Mouse (Mus musculus) kidney, adult 2 months (tissue): Measurements from ENCODE around the gene Krt13. TPM values are rescaled to one million over a fixed set of nuclear protein-coding genes. Genes with fewer than 3 reads are reported as not detected.

Source experiments
- DNase-seq: peaks from one replicate; pipeline ENCODE4 v3.0.0; 2021
- H3K27ac ChIP-seq: fragments of 200-500 bp; 2 replicates; pipeline ENCODE4 v1.5.1; 2012; ENCODE audit warnings: low read depth, low read length, control low read depth, inconsistent platforms; ENCODE audit not compliant: insufficient read depth
- H3K27me3 ChIP-seq: fragments of 200-500 bp; replicated peaks from 2 replicates; pipeline ENCODE4 v1.6.1; 2012; ENCODE audit warnings: mild to moderate bottlenecking, moderate library complexity, low read length, inconsistent platforms; ENCODE audit not compliant: control insufficient read depth, insufficient read depth
- H3K36me3 ChIP-seq: fragments of 200-500 bp; 2 replicates; pipeline ENCODE4 v1.6.1; 2012; ENCODE audit warnings: mild to moderate bottlenecking, moderate library complexity, low read length, inconsistent platforms; ENCODE audit not compliant: control insufficient read depth, insufficient read depth
- H3K4me1 ChIP-seq: fragments of 200-500 bp; 2 replicates; pipeline ENCODE4 v1.6.1; 2011; ENCODE audit warnings: low read length; ENCODE audit not compliant: control insufficient read depth, insufficient read depth
- H3K4me3 ChIP-seq: fragments of 200-500 bp; 2 replicates; pipeline ENCODE4 v1.5.1; 2011; ENCODE audit warnings: mild to moderate bottlenecking, low read depth, low read length, control low read depth; ENCODE audit not compliant: insufficient read depth
- CTCF ChIP-seq: fragments of 200-500 bp; conservative IDR thresholded peaks from 2 replicates; pipeline ENCODE4 v1.5.1; 2011; ENCODE audit warnings: low read depth, mild to moderate bottlenecking, control low read depth, low read length, moderate library complexity, mixed read lengths; ENCODE audit not compliant: insufficient read depth, insufficient read length
- POLR2A ChIP-seq: fragments of 200-500 bp; IDR thresholded peaks from one replicate; pipeline ENCODE4 v1.6.1; 2011; ENCODE audit warnings: low read depth, low read length, control low read depth
- WGBS: fragments of 180-500 bp; shearing (Covaris S2); methylation state at CpG from one replicate; pipeline ENCODE4 v1.1.7; 2018; 5-methylcytosine and 5-hydroxymethylcytosine counted together
- polyA plus RNA-seq: library from polyadenylated mRNA; depleted of rRNA; stranded (reverse); fragments of >200 nt; gene quantifications from 2 replicates; pipeline ENCODE4 v1.2.3, GENCODE M21; 2012; rRNA removed

Gene Krt13
- not detected in 2 replicates for polyA plus RNA-seq

DNA sequence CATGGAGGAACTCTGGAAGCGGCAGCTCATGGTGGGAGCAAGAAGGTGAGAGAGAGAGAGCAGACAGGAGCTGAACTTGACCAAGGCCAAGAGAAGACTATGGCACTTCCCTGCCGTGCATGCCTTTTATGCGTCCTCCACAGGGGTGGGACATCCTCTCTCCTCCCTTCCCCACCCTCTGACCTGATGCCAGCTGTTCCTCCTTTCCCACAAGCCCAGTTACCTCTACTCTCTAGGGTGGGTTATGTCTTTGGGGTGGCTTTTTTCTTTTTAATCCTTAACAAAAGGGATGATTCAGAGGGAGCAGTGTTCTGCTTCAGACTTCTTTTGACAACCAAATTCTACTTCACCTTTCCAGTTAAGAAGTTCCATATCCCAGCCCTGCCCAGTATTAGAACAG, at the start of gene Krt13:
Gene Krt13 (minus strand): TSS at position 101 of the 400 bp plus-strand sequence.
- 76% methylated on average over 3 of the region's 3 CpGs for WGBS
- no peak for DNase-seq
- H3K4me3 ChIP-seq: no peak within 1 kb of the TSS

DNA sequence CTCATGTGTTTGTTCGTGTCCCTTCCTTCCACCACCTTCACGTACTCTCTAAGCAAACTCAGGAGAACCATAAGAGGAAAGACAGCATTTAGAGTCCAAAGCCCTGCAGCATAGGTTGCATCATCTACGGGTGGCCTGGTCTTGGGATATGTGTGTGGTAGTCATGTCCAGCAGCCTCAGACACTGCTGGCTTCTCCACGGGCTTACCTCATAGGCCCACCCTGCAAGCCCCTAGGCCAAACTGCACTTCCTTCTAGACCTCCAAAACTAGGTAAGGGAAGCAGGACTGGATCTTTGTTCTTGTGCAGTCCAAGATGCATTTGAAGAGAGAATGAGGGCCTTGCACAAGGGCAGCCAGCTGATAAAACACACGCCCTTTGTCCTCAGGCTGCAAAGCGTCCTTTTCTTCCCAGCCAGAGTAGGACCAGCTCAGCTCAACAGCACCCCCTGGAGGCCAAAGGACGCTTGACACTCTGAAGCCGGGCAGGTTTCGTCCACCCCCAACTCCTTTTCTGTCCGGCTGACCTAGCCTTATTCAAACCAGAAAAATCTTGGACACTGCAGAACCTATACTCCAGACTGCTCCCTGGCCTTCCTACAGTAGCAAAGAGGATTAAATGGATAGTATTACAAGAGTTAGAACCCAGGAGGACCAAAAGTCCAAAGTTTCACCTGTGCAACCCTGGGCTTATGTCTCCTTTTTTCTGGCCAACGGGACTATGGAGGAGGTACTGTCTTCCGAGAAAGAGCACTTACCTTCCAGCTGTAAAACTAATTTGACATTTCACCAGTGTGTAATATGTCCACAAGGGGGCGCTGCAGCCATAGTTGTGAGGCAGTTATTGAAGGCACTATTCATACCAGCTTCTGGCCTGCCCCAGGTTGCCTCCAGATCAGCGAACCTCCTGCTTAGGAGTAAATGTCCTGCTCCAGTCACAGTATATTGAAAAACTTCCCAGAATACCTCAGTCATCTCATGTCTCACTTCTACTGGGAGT, 47.7 kb upstream of the Krt13 start:
- TF ChIP-seq POLR2A (no peak), CTCF (peak; percentile 88)
- H3K4me1 ChIP-seq: peaks cover 7% of the 10 kb centered on the region
- 25% methylated on average over 14 of the region's 14 CpGs for WGBS
- no peak overlapping the region for H3K4me3 ChIP-seq
- H3K27me3 ChIP-seq: no peaks in the 10 kb centered on the region
- H3K36me3 ChIP-seq: no peaks in the 10 kb centered on the region
- H3K27ac ChIP-seq: no peak overlapping the region
- peak; percentile 55 for DNase-seq

More for the DNA sequence above, at the start of gene Krt13:
- Histone ChIP-seq H3K27ac (no peak within 1 kb of the TSS), H3K4me1 (no peaks in the 10 kb centered on the region), H3K36me3 (no peaks in the 10 kb centered on the region), H3K27me3 (no peaks in the 10 kb centered on the region)
- TF ChIP-seq CTCF (no peak), POLR2A (no peak)

DNA sequence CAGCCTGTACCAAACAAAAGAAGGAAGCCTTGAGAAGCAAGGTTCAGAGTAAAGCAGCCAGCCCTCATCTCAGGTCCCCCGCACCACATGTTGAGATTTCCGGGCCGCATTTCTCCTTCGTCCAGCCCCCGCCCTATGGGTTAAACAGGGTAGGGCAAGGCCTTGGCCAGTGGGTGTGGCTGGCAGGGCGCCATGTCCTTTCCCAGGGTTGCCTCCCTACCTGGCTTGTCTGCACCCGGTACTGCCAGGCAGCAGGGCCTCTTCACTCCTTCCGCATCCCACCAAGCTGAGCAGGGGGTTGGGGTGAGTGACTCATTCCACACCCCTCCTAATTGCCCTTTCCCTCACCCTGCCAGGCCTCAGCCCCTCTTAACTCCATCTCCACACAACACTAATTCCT, 46.7 kb upstream of the Krt13 start:
- Histone ChIP-seq H3K4me3 (no peak overlapping the region), H3K4me1 (peaks cover 8% of the 10 kb centered on the region), H3K36me3 (no peaks in the 10 kb centered on the region), H3K27me3 (no peaks in the 10 kb centered on the region), H3K27ac (no peak overlapping the region)
- TF ChIP-seq CTCF (no peak), POLR2A (no peak)
- 65% methylated on average over 8 of the region's 8 CpGs for WGBS
- no peak for DNase-seq

DNA sequence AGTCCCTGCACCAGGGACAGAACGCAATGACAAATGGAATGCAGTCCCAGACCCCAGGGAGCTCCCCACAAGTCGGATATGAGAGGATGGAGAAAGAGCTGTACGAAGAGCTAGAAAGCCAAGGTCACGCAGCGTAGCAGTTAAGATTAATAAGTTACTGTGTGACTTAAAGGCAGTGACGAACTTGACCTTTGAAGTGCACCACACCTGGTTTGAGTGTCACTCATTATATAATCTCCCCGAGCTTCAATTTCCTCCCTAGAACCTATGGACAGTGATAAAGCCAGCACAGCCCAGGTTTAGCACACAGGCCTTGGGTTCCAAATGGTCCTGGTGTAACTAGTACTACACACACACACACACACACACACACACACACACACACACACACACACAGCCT, 43.0 kb upstream of the Krt13 start:
- Histone ChIP-seq H3K27me3 (no peaks in the 10 kb centered on the region), H3K4me3 (no peak overlapping the region), H3K27ac (no peak overlapping the region), H3K4me1 (peaks cover 8% of the 10 kb centered on the region), H3K36me3 (no peaks in the 10 kb centered on the region)
- no peak for TF ChIP-seq POLR2A
- no peak for TF ChIP-seq CTCF
- WGBS: 15% methylated on average over 7 of the region's 7 CpGs
- DNase-seq: peak; percentile 54

DNA sequence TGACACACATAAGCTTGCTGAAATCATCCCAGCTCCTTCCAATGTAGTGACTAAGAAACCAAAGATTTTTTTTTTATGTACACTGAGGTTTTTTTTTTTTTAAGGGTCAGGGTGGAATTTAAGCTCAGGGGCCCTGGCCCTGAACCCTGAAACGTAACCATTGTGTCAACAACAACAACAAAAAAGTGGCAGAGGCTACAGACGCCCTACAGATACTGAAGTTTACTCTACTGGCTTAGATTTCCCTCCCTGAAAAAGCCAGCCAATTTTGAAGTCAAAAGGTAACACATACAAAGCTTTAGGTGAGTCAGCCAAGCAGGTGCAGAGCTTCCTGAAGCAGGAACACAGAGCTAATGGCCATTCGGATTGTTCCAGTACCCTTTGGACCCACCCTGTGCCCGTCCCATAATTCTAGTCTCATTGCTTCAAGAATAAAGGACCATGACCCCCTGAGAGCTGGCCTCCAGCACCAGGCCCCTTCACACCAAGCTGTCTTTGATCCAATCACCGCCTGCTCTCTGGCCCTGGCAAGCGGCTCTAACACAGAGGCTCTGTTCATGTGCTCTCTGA, 36.6 kb upstream of the Krt13 start:
- no peaks in the 10 kb centered on the region for H3K36me3 ChIP-seq
- H3K4me3 ChIP-seq: no peak overlapping the region
- TF ChIP-seq POLR2A (no peak), CTCF (no peak)
- H3K27ac ChIP-seq: no peak overlapping the region
- H3K4me1 ChIP-seq: no peaks in the 10 kb centered on the region
- no peak for DNase-seq
- WGBS: 57% methylated on average over 6 of the region's 6 CpGs
- no peaks in the 10 kb centered on the region for H3K27me3 ChIP-seq

DNA sequence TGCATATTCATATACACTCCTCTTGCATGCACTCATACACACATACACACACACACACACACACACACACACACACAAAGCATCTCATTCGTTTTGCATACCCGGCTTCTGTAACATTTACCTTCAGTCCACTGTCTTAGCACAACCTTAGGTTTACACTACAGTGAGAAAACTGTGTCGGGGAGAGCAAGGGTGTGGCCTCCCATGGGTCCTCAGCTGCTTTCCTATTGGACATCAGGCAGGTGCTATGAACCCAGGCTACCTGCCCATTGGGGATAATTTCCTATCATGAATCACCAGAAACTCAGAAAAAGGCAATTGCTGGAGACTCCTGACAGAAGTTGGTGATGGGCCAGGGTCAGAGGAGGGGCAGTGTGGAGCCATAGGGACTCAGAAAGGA, 36.0 kb upstream of the Krt13 start:
- no peaks in the 10 kb centered on the region for H3K36me3 ChIP-seq
- WGBS: 80% methylated on average over 3 of the region's 3 CpGs
- H3K27me3 ChIP-seq: no peaks in the 10 kb centered on the region

More for the DNA sequence above, 36.0 kb upstream of the Krt13 start:
- TF ChIP-seq POLR2A: no peak
- TF ChIP-seq CTCF: no peak
- Histone ChIP-seq H3K4me1 (no peaks in the 10 kb centered on the region), H3K4me3 (no peak overlapping the region), H3K27ac (no peak overlapping the region)
- no peak for DNase-seq
